Mouse (Mus musculus): Measurements from ENCODE around the gene Ucp3. TPM values are rescaled to one million over a fixed set of nuclear protein-coding genes. Genes with fewer than 3 reads are reported as not detected.
"Not testable (repeated sequence)": the region's sequence is repeated elsewhere in the genome, so short reads cannot be mapped to it uniquely, and the experiment has no call there.

The Ucp3 gene
- polyA plus RNA-seq, 1 experiment from 2014 or later, result not detected

GRCm38 (mm10) chr7:100480175-100480574, 7.4 kb downstream of the Ucp3 start:
- H3K36me3 ChIP-seq (ENCODE audit: control insufficient read depth, insufficient read depth, low read length), result no peaks in the 10 kb centered on the region
- 91% methylated on average over 17 of the region's 17 CpGs for WGBS
- H3K27ac ChIP-seq (ENCODE audit: low read depth, low read length), result no peak overlapping the region
- no peak overlapping the region for H3K4me2 ChIP-seq (ENCODE audit: low read length)
- no peaks in the 10 kb centered on the region for H3K27me3 ChIP-seq (replicated peaks; ENCODE audit: control insufficient read depth, insufficient read depth, low read length)
- no peak for DNase-seq (ENCODE audit: low spot score)
- no peaks in the 10 kb centered on the region for H3K4me1 ChIP-seq (ENCODE audit: control insufficient read depth, insufficient read depth, low read length)
- ATAC-seq, result no peak
- H3K4me3 ChIP-seq (ENCODE audit: low read depth, low read length), result no peak overlapping the region
- H3K9me3 ChIP-seq (replicated peaks; ENCODE audit: control insufficient read depth, low read length), result no peaks in the 10 kb centered on the region
- H3K9ac ChIP-seq (ENCODE audit: low read length), result no peak overlapping the region

GRCm38 (mm10) chr7:100482046-100482445, 9.3 kb downstream of the Ucp3 start:
- not testable (repeated sequence) for H3K9ac ChIP-seq (ENCODE audit: low read length); H3K4me1 ChIP-seq (ENCODE audit: control insufficient read depth, insufficient read depth, low read length); H3K27ac ChIP-seq (ENCODE audit: low read depth, low read length); H3K9me3 ChIP-seq (replicated peaks; ENCODE audit: control insufficient read depth, low read length); H3K4me3 ChIP-seq (ENCODE audit: low read depth, low read length); H3K4me2 ChIP-seq (ENCODE audit: low read length); H3K27me3 ChIP-seq (replicated peaks; ENCODE audit: control insufficient read depth, insufficient read depth, low read length); H3K36me3 ChIP-seq (ENCODE audit: control insufficient read depth, insufficient read depth, low read length); DNase-seq (ENCODE audit: low spot score); ATAC-seq
- 94% methylated on average over 2 of the region's 2 CpGs for WGBS

- ATAC-seq, result no peak
- DNase-seq (ENCODE audit: low spot score), result no peak
- Histone ChIP-seq H3K27ac (ENCODE audit: low read depth, low read length) (no peak overlapping the region), H3K4me1 (ENCODE audit: control insufficient read depth, insufficient read depth, low read length) (0 out of 2 replicates have a peak, but pooled peaks cover 4% of the 10 kb centered on the region), H3K9ac (ENCODE audit: low read length) (no peak overlapping the region), H3K36me3 (ENCODE audit: control insufficient read depth, insufficient read depth, low read length) (no peaks in the 10 kb centered on the region), H3K4me2 (ENCODE audit: low read length) (no peak overlapping the region), H3K4me3 (ENCODE audit: low read depth, low read length) (no peak overlapping the region), H3K9me3 (replicated peaks; ENCODE audit: control insufficient read depth, low read length) (no peaks in the 10 kb centered on the region), H3K27me3 (replicated peaks; ENCODE audit: control insufficient read depth, insufficient read depth, low read length) (no peaks in the 10 kb centered on the region)
- 90% methylated on average over 5 of the region's 5 CpGs for WGBS
Observed at GRCm38 (mm10) chr7:100484493-100484892, 11.7 kb downstream of the Ucp3 start.

GRCm38 (mm10) chr7:100487301-100487700, 14.5 kb downstream of the Ucp3 start:
- 0 out of 2 replicates have a peak, but pooled peaks cover 4% of the 10 kb centered on the region for H3K4me1 ChIP-seq (ENCODE audit: control insufficient read depth, insufficient read depth, low read length)
- DNase-seq (ENCODE audit: low spot score) (no peak), ATAC-seq (no peak)
- no peak overlapping the region for H3K4me3 ChIP-seq (ENCODE audit: low read depth, low read length)
- no peak overlapping the region for H3K27ac ChIP-seq (ENCODE audit: low read depth, low read length)
- no peak overlapping the region for H3K4me2 ChIP-seq (ENCODE audit: low read length)
- H3K27me3 ChIP-seq (replicated peaks; ENCODE audit: control insufficient read depth, insufficient read depth, low read length), result no peaks in the 10 kb centered on the region
- H3K9ac ChIP-seq (ENCODE audit: low read length), result no peak overlapping the region
- no peaks in the 10 kb centered on the region for H3K9me3 ChIP-seq (replicated peaks; ENCODE audit: control insufficient read depth, low read length)
- 71% methylated on average over 2 of the region's 2 CpGs for WGBS
- no peaks in the 10 kb centered on the region for H3K36me3 ChIP-seq (ENCODE audit: control insufficient read depth, insufficient read depth, low read length)

- WGBS, result 14% methylated on average over 10 of the region's 10 CpGs
Observed at GRCm38 (mm10) chr7:100488474-100489048, 15.8 kb downstream of the Ucp3 start.

GRCm38 (mm10) chr7:100492391-100493116, 19.8 kb downstream of the Ucp3 start:
- no peaks in the 10 kb centered on the region for H3K9me3 ChIP-seq (replicated peaks; ENCODE audit: control insufficient read depth, low read length)
- 3% methylated on average over 35 of the region's 36 CpGs for WGBS
- peak overlapping the region; percentile 32 for H3K4me3 ChIP-seq (ENCODE audit: low read depth, low read length)
- H3K9ac ChIP-seq (ENCODE audit: low read length), result peak overlapping the region; percentile 51
- H3K36me3 ChIP-seq (ENCODE audit: control insufficient read depth, insufficient read depth, low read length), result no peaks in the 10 kb centered on the region
- ATAC-seq (peak; percentile 16; the same call in 1 of the 2 replicates), DNase-seq (ENCODE audit: low spot score) (no peak)
- peaks cover 23% of the 10 kb centered on the region; the same call in 1 of the 2 replicates for H3K4me1 ChIP-seq (ENCODE audit: control insufficient read depth, insufficient read depth, low read length)
- no peak overlapping the region for H3K27ac ChIP-seq (ENCODE audit: low read depth, low read length)
- H3K27me3 ChIP-seq (replicated peaks; ENCODE audit: control insufficient read depth, insufficient read depth, low read length), result no peaks in the 10 kb centered on the region
- H3K4me2 ChIP-seq (ENCODE audit: low read length), result peak overlapping the region; percentile 69

More at GRCm38 (mm10) chr7:100488474-100489048, 15.8 kb downstream of the Ucp3 start:
- ATAC-seq (peak; percentile 65), DNase-seq (ENCODE audit: low spot score) (peak; percentile 60)
- peaks cover 12% of the 10 kb centered on the region; the same call in 1 of the 2 replicates for H3K4me1 ChIP-seq (ENCODE audit: control insufficient read depth, insufficient read depth, low read length)
- no peak overlapping the region for H3K4me2 ChIP-seq (ENCODE audit: low read length)
- no peaks in the 10 kb centered on the region for H3K36me3 ChIP-seq (ENCODE audit: control insufficient read depth, insufficient read depth, low read length)
- H3K4me3 ChIP-seq (ENCODE audit: low read depth, low read length), result no peak overlapping the region
- no peaks in the 10 kb centered on the region for H3K27me3 ChIP-seq (replicated peaks; ENCODE audit: control insufficient read depth, insufficient read depth, low read length)
- peak overlapping the region; percentile 27; the same call in 1 of the 2 replicates for H3K27ac ChIP-seq (ENCODE audit: low read depth, low read length)
- peak overlapping the region; percentile 32 for H3K9ac ChIP-seq (ENCODE audit: low read length)
- H3K9me3 ChIP-seq (replicated peaks; ENCODE audit: control insufficient read depth, low read length), result no peaks in the 10 kb centered on the region

GRCm38 (mm10) chr7:100493117-100493483, 20.3 kb downstream of the Ucp3 start, which contains the start of gene Ucp2:
Gene Ucp2, plus strand, starts transcription at chr7:100493337.
- WGBS, result 1% methylated on average over 27 of the region's 27 CpGs
- peaks cover 23% of the 10 kb centered on the region; the same call in 1 of the 2 replicates for H3K4me1 ChIP-seq (ENCODE audit: control insufficient read depth, insufficient read depth, low read length)
- H3K9me3 ChIP-seq (replicated peaks; ENCODE audit: control insufficient read depth, low read length), result no peaks in the 10 kb centered on the region
- peak within 1 kb of the TSS; percentile 69 for H3K4me2 ChIP-seq (ENCODE audit: low read length)
- no peak within 1 kb of the TSS for H3K27ac ChIP-seq (ENCODE audit: low read depth, low read length)
- no peaks in the 10 kb centered on the region for H3K36me3 ChIP-seq (ENCODE audit: control insufficient read depth, insufficient read depth, low read length)
- DNase-seq (ENCODE audit: low spot score), result peak; percentile 60
- ATAC-seq, result peak; percentile 35; the same call in 1 of the 2 replicates
- H3K9ac ChIP-seq (ENCODE audit: low read length), result peak within 1 kb of the TSS; percentile 51
- peak within 1 kb of the TSS; percentile 32 for H3K4me3 ChIP-seq (ENCODE audit: low read depth, low read length)
- H3K27me3 ChIP-seq (replicated peaks; ENCODE audit: control insufficient read depth, insufficient read depth, low read length), result no peaks in the 10 kb centered on the region

- Histone ChIP-seq H3K9me3 (replicated peaks; ENCODE audit: control insufficient read depth, low read length) (no peaks in the 10 kb centered on the region), H3K36me3 (ENCODE audit: control insufficient read depth, insufficient read depth, low read length) (no peaks in the 10 kb centered on the region), H3K27me3 (replicated peaks; ENCODE audit: control insufficient read depth, insufficient read depth, low read length) (no peaks in the 10 kb centered on the region), H3K4me1 (ENCODE audit: control insufficient read depth, insufficient read depth, low read length) (peaks cover 20% of the 10 kb centered on the region; the same call in 1 of the 2 replicates), H3K4me2 (ENCODE audit: low read length) (peak overlapping the region; percentile 69), H3K27ac (ENCODE audit: low read depth, low read length) (no peak overlapping the region), H3K4me3 (ENCODE audit: low read depth, low read length) (peak overlapping the region; percentile 32), H3K9ac (ENCODE audit: low read length) (peak overlapping the region; percentile 51; the same call in 1 of the 2 replicates)
- ATAC-seq (peak; percentile 26; the same call in 1 of the 2 replicates), DNase-seq (ENCODE audit: low spot score) (peak; percentile 72)
- WGBS, result 42% methylated on average over 19 of the region's 19 CpGs
Observed at GRCm38 (mm10) chr7:100493484-100494414, 21.0 kb downstream of the Ucp3 start.
